28 mouse cellular contexts compared by ENCODE assay signal in the genomic region with DNA sequence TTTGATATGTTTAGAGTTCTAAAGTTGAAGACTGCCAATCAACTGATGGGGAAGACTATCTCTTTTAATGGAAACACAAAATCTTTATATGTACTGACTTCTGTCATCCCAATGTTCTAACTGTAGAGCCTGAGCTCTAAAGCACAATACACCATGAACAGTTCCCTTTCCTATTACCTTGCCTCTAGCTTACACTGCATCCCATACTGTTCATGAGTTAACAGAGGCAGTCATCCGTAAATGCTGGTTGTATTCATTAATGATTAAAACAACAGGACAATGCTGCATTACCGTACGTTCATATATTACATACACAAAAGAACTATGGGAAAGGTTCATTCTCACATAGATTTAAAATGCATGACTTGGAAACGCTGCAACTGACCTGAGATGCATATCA.
"Had no signal": no experiment of that assay in that cellular context is flagged by ENCODE, and none has a peak within 500 bp of the region (broad histone marks: within the 10 kb centered on the region; RNA-seq: fewer than 3 reads in every experiment).

No protein-coding gene starts in this region.

- H3K27me3 ChIP-seq: embryonic facial prominence, embryonic 12.5 days; embryonic facial prominence, embryonic 13.5 days; embryonic facial prominence, embryonic 15.5 days; forebrain, embryonic 12.5 days; forebrain, embryonic 13.5 days; forebrain, embryonic 15.5 days had no signal

- H3K9ac ChIP-seq: embryonic facial prominence, embryonic 12.5 days; embryonic facial prominence, embryonic 13.5 days; embryonic facial prominence, embryonic 15.5 days; forebrain, embryonic 12.5 days; forebrain, embryonic 13.5 days; forebrain, embryonic 15.5 days; forebrain, postnatal 0 days had no signal

- DNase-seq: cerebellum, adult 18-20 months; cerebellum, adult 2 months; cerebellum, adult 8-10 months; cerebellum, adult 9-10 months; cerebellum, adult 9-11 months; cerebellum, postnatal 10 days; cerebellum, postnatal 14 days; cerebellum, postnatal 25 days; cerebellum, postnatal 36 days; embryo, embryonic 11 days; forebrain, postnatal 0 days; gastrocnemius, adult 2 months; gastrocnemius, postnatal 10 days; gastrocnemius, postnatal 14 days; gastrocnemius, postnatal 25 days; gastrocnemius, postnatal 36 days; heart, adult 11 months had no signal

- H3K4me1 ChIP-seq: embryonic facial prominence, embryonic 10.5 days; embryonic facial prominence, embryonic 12.5 days; embryonic facial prominence, embryonic 13.5 days; embryonic facial prominence, embryonic 15.5 days; forebrain, embryonic 10.5 days; forebrain, embryonic 12.5 days; forebrain, embryonic 13.5 days; forebrain, embryonic 15.5 days had no signal

- ATAC-seq: forebrain, embryonic 13.5 days; forebrain, embryonic 14.5 days; forebrain, embryonic 15.5 days; forebrain, embryonic 16.5 days; forebrain, postnatal 0 days had no signal

- H3K4me3 ChIP-seq: embryonic facial prominence, embryonic 10.5 days; embryonic facial prominence, embryonic 12.5 days; embryonic facial prominence, embryonic 13.5 days; embryonic facial prominence, embryonic 15.5 days; erythroblast, embryonic 14.5 days; forebrain, embryonic 10.5 days; forebrain, embryonic 12.5 days; forebrain, embryonic 13.5 days; forebrain, embryonic 15.5 days; gastrocnemius, adult 2 months had no signal

- H3K36me3 ChIP-seq: embryonic facial prominence, embryonic 10.5 days; embryonic facial prominence, embryonic 12.5 days; embryonic facial prominence, embryonic 13.5 days; embryonic facial prominence, embryonic 15.5 days; forebrain, embryonic 15.5 days had no signal

- H3K4me2 ChIP-seq: embryonic facial prominence, embryonic 12.5 days; embryonic facial prominence, embryonic 13.5 days; embryonic facial prominence, embryonic 15.5 days; forebrain, embryonic 12.5 days; forebrain, embryonic 13.5 days; forebrain, embryonic 15.5 days had no signal

- H3K9me3 ChIP-seq: embryonic facial prominence, embryonic 10.5 days; embryonic facial prominence, embryonic 12.5 days; embryonic facial prominence, embryonic 13.5 days; embryonic facial prominence, embryonic 15.5 days; forebrain, embryonic 10.5 days; forebrain, embryonic 12.5 days; forebrain, embryonic 13.5 days; forebrain, embryonic 15.5 days had no signal

- H3K27ac ChIP-seq: embryonic facial prominence, embryonic 10.5 days; embryonic facial prominence, embryonic 12.5 days; embryonic facial prominence, embryonic 13.5 days; embryonic facial prominence, embryonic 15.5 days; forebrain, embryonic 10.5 days; forebrain, embryonic 12.5 days; forebrain, embryonic 13.5 days; forebrain, embryonic 15.5 days; gastrocnemius, adult 2 months had no signal
